Mouse (Mus musculus): Measurements from ENCODE around the gene Foxn4.

GRCm38 (mm10) chr5:114308765-114309679 lies 35.4 kb upstream of the Foxn4 start:
- peak; percentile 63 for TF ChIP-seq CTCF (IDR thresholded peaks at IDR 0.05; ENCODE audit: borderline replicate concordance, extremely low read depth, insufficient read depth, insufficient read length)
- TF ChIP-seq POLR2A (IDR thresholded peaks at IDR 0.05; ENCODE audit: borderline replicate concordance, extremely low read depth, insufficient read depth, insufficient read length, poor library complexity, severe bottlenecking), result no peak
